In the genomic region with DNA sequence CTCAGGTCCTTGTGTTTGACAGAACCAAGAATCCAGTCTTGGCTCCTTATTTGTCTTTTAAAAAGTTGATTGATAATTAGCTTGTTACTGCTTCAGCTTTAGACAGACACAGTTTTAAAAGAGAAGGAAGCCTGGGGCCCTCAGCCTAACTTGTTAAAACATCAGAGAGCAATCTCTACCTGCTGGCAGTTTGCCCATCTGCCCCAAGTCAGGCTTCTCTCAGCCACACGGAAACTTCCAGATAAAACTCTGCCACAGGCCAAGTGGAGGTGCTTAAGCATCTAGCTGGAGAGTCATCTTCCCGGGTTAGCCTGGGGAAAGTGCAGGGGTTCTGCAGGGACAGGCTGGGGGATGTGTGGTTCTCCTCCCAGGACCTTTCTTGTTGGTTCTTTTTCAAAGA, we compare ENCODE assay signal across 28 mouse cellular contexts.
DNase-seq lines count a peak whose midpoint lies in the region; ATAC-seq and TF ChIP-seq lines count a peak whose summit lies in the region.
"Had no signal": no experiment of that assay in that cellular context is flagged by ENCODE, and none has a peak within 500 bp of the region (broad histone marks: within the 10 kb centered on the region; RNA-seq: fewer than 3 reads in every experiment).

No protein-coding gene starts in this region.

- no peaks in the 10 kb centered on the region for H3K9me3 ChIP-seq in embryonic facial prominence, embryonic 14.5 days (ENCODE audit: control insufficient read depth, low read length)
- H3K9me3 ChIP-seq in embryonic facial prominence, embryonic 10.5 days, result no peaks in the 10 kb centered on the region
- H3K9me3 ChIP-seq in intestine, embryonic 14.5 days (ENCODE audit: control insufficient read depth, low read length), result no peaks in the 10 kb centered on the region
- no peaks in the 10 kb centered on the region for H3K9me3 ChIP-seq in intestine, embryonic 16.5 days (ENCODE audit: control insufficient read depth, low read length)
- no peaks in the 10 kb centered on the region for H3K9me3 ChIP-seq in lung, embryonic 14.5 days (ENCODE audit: low read depth, low read length)
- no peaks in the 10 kb centered on the region for H3K9me3 ChIP-seq in lung, postnatal 0 days (ENCODE audit: low read length)
- H3K9me3 ChIP-seq in MEL (replicated peaks; ENCODE audit: insufficient read depth, low read length), result no peaks in the 10 kb centered on the region
- H3K9me3 ChIP-seq: embryonic facial prominence, embryonic 12.5 days; embryonic facial prominence, embryonic 15.5 days; forebrain, embryonic 10.5 days; forebrain, embryonic 12.5 days; G1E had no signal

- no peak for ATAC-seq in embryonic facial prominence, embryonic 14.5 days (ENCODE audit: low read depth)
- ATAC-seq in intestine, embryonic 14.5 days (replicated peaks; ENCODE audit: low FRiP score, low TSS enrichment, low read depth), result no peak
- no peak for ATAC-seq in intestine, embryonic 16.5 days
- ATAC-seq in lung, embryonic 14.5 days (ENCODE audit: insufficient read depth), result no peak
- no peak for ATAC-seq in lung, postnatal 0 days
- ATAC-seq: CD4-positive, CD25-positive, alpha-beta regulatory T cell, adult 4 months; forebrain, embryonic 14.5 days; forebrain, embryonic 16.5 days had no signal

- 60% methylated on average over 2 of the region's 2 CpGs for WGBS in embryonic facial prominence, embryonic 14.5 days
- WGBS in embryonic facial prominence, embryonic 10.5 days, result 76% methylated on average over 2 of the region's 2 CpGs
- WGBS in intestine, embryonic 14.5 days, result 50% methylated on average over 2 of the region's 2 CpGs
- WGBS in intestine, embryonic 16.5 days, result 33% methylated on average over 2 of the region's 2 CpGs
- 49% methylated on average over 2 of the region's 2 CpGs for WGBS in lung, embryonic 14.5 days
- 31% methylated on average over 2 of the region's 2 CpGs for WGBS in lung, postnatal 0 days

- no peaks in the 10 kb centered on the region for H3K79me2 ChIP-seq in MEL (ENCODE audit: control insufficient read depth, insufficient read depth, low read length, poor library complexity)

- TF ChIP-seq POLR2A in MEL (IDR thresholded peaks at IDR 0.05; ENCODE audit: control insufficient read depth in 1 of 2, insufficient read depth in 1 of 2, low read depth in 1 of 2, low read length in 2 of 2, poor library complexity in 1 of 2), result no peak

- TF ChIP-seq EP300 in lung, postnatal 0 days (IDR thresholded peaks at IDR 0.05), result no peak
- 0 out of 4 replicates have a peak, but pooled peaks of 1 of the 2 experiments have one; percentile 25 for TF ChIP-seq EP300 in MEL (IDR thresholded peaks at IDR 0.05; ENCODE audit: low read depth in 1 of 2, low read length in 2 of 2)

- no peak overlapping the region for H3K4me3 ChIP-seq in embryonic facial prominence, embryonic 14.5 days (ENCODE audit: low read depth, low read length)
- H3K4me3 ChIP-seq in embryonic facial prominence, embryonic 10.5 days, result no peak overlapping the region
- H3K4me3 ChIP-seq in intestine, embryonic 14.5 days (ENCODE audit: low read depth, low read length), result no peak overlapping the region
- no peak overlapping the region for H3K4me3 ChIP-seq in intestine, embryonic 16.5 days (ENCODE audit: low read length)
- H3K4me3 ChIP-seq in lung, embryonic 14.5 days (ENCODE audit: low read depth, low read length), result no peak overlapping the region
- no peak overlapping the region for H3K4me3 ChIP-seq in lung, postnatal 0 days (ENCODE audit: low read depth, low read length)
- no peak overlapping the region for H3K4me3 ChIP-seq in MEL (ENCODE audit: control insufficient read depth in 1 of 2, insufficient read depth in 1 of 2, low read depth in 2 of 2, low read length in 2 of 2)
- H3K4me3 ChIP-seq: embryonic facial prominence, embryonic 12.5 days; embryonic facial prominence, embryonic 15.5 days; erythroblast, embryonic 14.5 days; forebrain, embryonic 10.5 days; forebrain, embryonic 12.5 days had no signal

- TF ChIP-seq CTCF in lung, embryonic 14.5 days (IDR thresholded peaks at IDR 0.05; ENCODE audit: low read depth), result no peak
- no peak for TF ChIP-seq CTCF in lung, postnatal 0 days (IDR thresholded peaks at IDR 0.05)
- no peak for TF ChIP-seq CTCF in MEL (IDR thresholded peaks at IDR 0.05 in 2 of 3, conservative IDR thresholded peaks at IDR 0.05 in 1 of 3; ENCODE audit: control insufficient read depth in 1 of 3, insufficient read depth in 1 of 3, low read depth in 2 of 3, low read length in 3 of 3, poor library complexity in 1 of 3, severe bottlenecking in 1 of 3)

- peak; percentile 78 for DNase-seq in embryonic facial prominence, embryonic 14.5 days (ENCODE audit: low spot score)
- no peak for DNase-seq in embryonic facial prominence, embryonic 10.5 days (ENCODE audit: low spot score)
- DNase-seq in intestine, embryonic 14.5 days (ENCODE audit: low spot score), result peak; percentile 50
- peak; percentile 28 for DNase-seq in lung, embryonic 14.5 days
- DNase-seq in lung, postnatal 0 days (ENCODE audit: low spot score), result no peak
- peak; percentile 61 for DNase-seq in MEL (ENCODE audit: low read depth, low spot score)
- DNase-seq: adrenal gland, adult 2 months; adrenal gland, postnatal 10 days; adrenal gland, postnatal 25 days; B cell, adult 2 months; cerebellum, adult 11 months; cerebellum, adult 18-20 months; cerebellum, adult 8-10 months; cerebellum, adult 9-11 months; cerebellum, postnatal 14 days; cerebellum, postnatal 36 days; embryo, embryonic 11 days had no signal

- H3K4me1 ChIP-seq in embryonic facial prominence, embryonic 14.5 days (ENCODE audit: control insufficient read depth, insufficient read depth, low read length), result no peaks in the 10 kb centered on the region; the same call in 1 of the 2 replicates
- H3K4me1 ChIP-seq in embryonic facial prominence, embryonic 10.5 days, result no peaks in the 10 kb centered on the region
- peaks cover under 1% of the 10 kb centered on the region; the same call in 1 of the 2 replicates for H3K4me1 ChIP-seq in intestine, embryonic 14.5 days (replicated peaks; ENCODE audit: control insufficient read depth, insufficient read depth, low read length)
- peaks cover 3% of the 10 kb centered on the region; the same call in 1 of the 2 replicates for H3K4me1 ChIP-seq in intestine, embryonic 16.5 days (ENCODE audit: control insufficient read depth, insufficient read depth, low read length)
- no peaks in the 10 kb centered on the region for H3K4me1 ChIP-seq in lung, embryonic 14.5 days (ENCODE audit: insufficient read depth)
- no peaks in the 10 kb centered on the region; the same call in 1 of the 2 replicates for H3K4me1 ChIP-seq in lung, postnatal 0 days (ENCODE audit: insufficient read depth, low read depth, low read length)
- H3K4me1 ChIP-seq in MEL (ENCODE audit: control insufficient read depth in 1 of 2, insufficient read depth in 2 of 2, low read length in 2 of 2), result no peaks in the 10 kb centered on the region
- H3K4me1 ChIP-seq: embryonic facial prominence, embryonic 12.5 days; forebrain, embryonic 10.5 days; forebrain, embryonic 12.5 days had no signal

- H3K9ac ChIP-seq in embryonic facial prominence, embryonic 14.5 days (ENCODE audit: low read depth, low read length), result no peak overlapping the region
- H3K9ac ChIP-seq in intestine, embryonic 14.5 days (ENCODE audit: low read length), result no peak overlapping the region
- no peak overlapping the region for H3K9ac ChIP-seq in intestine, embryonic 16.5 days (ENCODE audit: low read depth, low read length)
- H3K9ac ChIP-seq in lung, embryonic 14.5 days, result no peak overlapping the region
- H3K9ac ChIP-seq in lung, postnatal 0 days (replicated peaks; ENCODE audit: low read depth), result no peak overlapping the region
- H3K9ac ChIP-seq in MEL (ENCODE audit: control insufficient read depth, low read depth, low read length, poor library complexity, severe bottlenecking), result no peak overlapping the region
- H3K9ac ChIP-seq: embryonic facial prominence, embryonic 12.5 days; embryonic facial prominence, embryonic 15.5 days; forebrain, embryonic 12.5 days had no signal

- H3K27ac ChIP-seq in embryonic facial prominence, embryonic 14.5 days (replicated peaks; ENCODE audit: low read depth, low read length), result no peak overlapping the region
- no peak overlapping the region for H3K27ac ChIP-seq in embryonic facial prominence, embryonic 10.5 days (replicated peaks)
- H3K27ac ChIP-seq in intestine, embryonic 14.5 days (ENCODE audit: low read depth), result no peak overlapping the region
- no peak overlapping the region for H3K27ac ChIP-seq in intestine, embryonic 16.5 days (ENCODE audit: low read length)
- H3K27ac ChIP-seq in lung, embryonic 14.5 days (ENCODE audit: low read depth), result no peak overlapping the region
- no peak overlapping the region for H3K27ac ChIP-seq in lung, postnatal 0 days (ENCODE audit: low read length)
- no peak overlapping the region for H3K27ac ChIP-seq in MEL (ENCODE audit: control insufficient read depth, low read depth, low read length)
- H3K27ac ChIP-seq: embryonic facial prominence, embryonic 12.5 days; embryonic facial prominence, embryonic 15.5 days; forebrain, embryonic 10.5 days; forebrain, embryonic 12.5 days had no signal

- no peak overlapping the region for H3K4me2 ChIP-seq in embryonic facial prominence, embryonic 14.5 days (ENCODE audit: low read depth, low read length)
- H3K4me2 ChIP-seq in intestine, embryonic 14.5 days (ENCODE audit: low read length), result no peak overlapping the region
- no peak overlapping the region for H3K4me2 ChIP-seq in intestine, embryonic 16.5 days (ENCODE audit: low read depth, low read length)
- no peak overlapping the region for H3K4me2 ChIP-seq in lung, embryonic 14.5 days
- H3K4me2 ChIP-seq in lung, postnatal 0 days (replicated peaks; ENCODE audit: low read depth, low read length), result no peak overlapping the region
- H3K4me2 ChIP-seq: embryonic facial prominence, embryonic 12.5 days; embryonic facial prominence, embryonic 15.5 days; forebrain, embryonic 12.5 days had no signal

- no peak for TF ChIP-seq RAD21 in MEL (IDR thresholded peaks at IDR 0.05; ENCODE audit: low read depth, low read length)

- H3K27me3 ChIP-seq in embryonic facial prominence, embryonic 14.5 days (replicated peaks; ENCODE audit: control insufficient read depth, insufficient read depth, low read length), result no peaks in the 10 kb centered on the region
- H3K27me3 ChIP-seq in embryonic facial prominence, embryonic 10.5 days (replicated peaks; ENCODE audit: low read depth, poor library complexity, severe bottlenecking), result no peaks in the 10 kb centered on the region
- H3K27me3 ChIP-seq in intestine, embryonic 14.5 days (replicated peaks; ENCODE audit: control insufficient read depth, insufficient read depth, low read length), result no peaks in the 10 kb centered on the region
- no peaks in the 10 kb centered on the region for H3K27me3 ChIP-seq in intestine, embryonic 16.5 days (replicated peaks; ENCODE audit: control insufficient read depth, insufficient read depth, low read length)
- no peaks in the 10 kb centered on the region for H3K27me3 ChIP-seq in lung, embryonic 14.5 days (ENCODE audit: insufficient read depth, low read length)
- no peaks in the 10 kb centered on the region for H3K27me3 ChIP-seq in lung, postnatal 0 days (replicated peaks; ENCODE audit: insufficient read depth, low read length)
- H3K27me3 ChIP-seq in MEL (ENCODE audit: control insufficient read depth in 1 of 2, insufficient read depth in 2 of 2, low read length in 2 of 2), result no peaks in the 10 kb centered on the region
- H3K27me3 ChIP-seq: CH12.LX; embryonic facial prominence, embryonic 12.5 days; embryonic facial prominence, embryonic 15.5 days; forebrain, embryonic 12.5 days had no signal

- H3K36me3 ChIP-seq in embryonic facial prominence, embryonic 14.5 days (ENCODE audit: control insufficient read depth, insufficient read depth, low read length), result no peaks in the 10 kb centered on the region
- no peaks in the 10 kb centered on the region for H3K36me3 ChIP-seq in embryonic facial prominence, embryonic 10.5 days (replicated peaks)
- H3K36me3 ChIP-seq in intestine, embryonic 14.5 days (ENCODE audit: control insufficient read depth, insufficient read depth, low read length), result no peaks in the 10 kb centered on the region
- no peaks in the 10 kb centered on the region for H3K36me3 ChIP-seq in intestine, embryonic 16.5 days (ENCODE audit: control insufficient read depth, insufficient read depth, low read length)
- no peaks in the 10 kb centered on the region for H3K36me3 ChIP-seq in lung, embryonic 14.5 days (ENCODE audit: insufficient read depth)
- no peaks in the 10 kb centered on the region for H3K36me3 ChIP-seq in lung, postnatal 0 days (ENCODE audit: insufficient read depth, low read length)
- H3K36me3 ChIP-seq in MEL (ENCODE audit: control insufficient read depth in 1 of 2, insufficient read depth in 2 of 2, low read length in 2 of 2), result no peaks in the 10 kb centered on the region
- H3K36me3 ChIP-seq: embryonic facial prominence, embryonic 12.5 days; embryonic facial prominence, embryonic 15.5 days; forebrain, embryonic 10.5 days; forebrain, embryonic 12.5 days; G1E had no signal

Comparison
In these comparisons a context has a peak if more than half of its experiments do, and no peak if none do; other contexts are left out.
1. DNase-seq: peak in embryonic facial prominence, embryonic 14.5 days (single experiment), intestine, embryonic 14.5 days (single experiment), lung, embryonic 14.5 days (single experiment) and MEL (single experiment); none in embryonic facial prominence, embryonic 10.5 days (single experiment) and lung, postnatal 0 days (single experiment).